Mouse (Mus musculus): ENCODE data around the gene C1ql4.
"Not testable (repeated sequence)": the region's sequence is repeated elsewhere in the genome, so short reads cannot be mapped to it uniquely, and the experiment has no call there.

Gene C1ql4

GRCm38 (mm10) chr15:99074600-99075333 lies 12.8 kb downstream of the C1ql4 start:
- DNase-seq (ENCODE audit: low spot score), result peak; percentile 99

GRCm38 (mm10) chr15:99074019-99074599 lies 13.5 kb downstream of the C1ql4 start, which contains the start of gene Troap:
TSS of gene Troap (plus strand) at chr15:99074575.
- no peak for DNase-seq (ENCODE audit: low spot score)

GRCm38 (mm10) chr15:99071988-99072387 lies 15.6 kb downstream of the C1ql4 start:
- DNase-seq (ENCODE audit: low spot score), result no peak

- no peak for DNase-seq (ENCODE audit: low spot score)
Measured at GRCm38 (mm10) chr15:99065557-99066165, 22.0 kb downstream of the C1ql4 start.

GRCm38 (mm10) chr15:99056332-99056731 lies 31.3 kb downstream of the C1ql4 start:
- DNase-seq (ENCODE audit: low spot score), result no peak

- peak; percentile 82 for DNase-seq (ENCODE audit: low spot score)
Measured at GRCm38 (mm10) chr15:99055511-99055961, 32.1 kb downstream of the C1ql4 start.

GRCm38 (mm10) chr15:99055040-99055439 lies 32.6 kb downstream of the C1ql4 start, which contains the start of gene Prph:
TSS of gene Prph (plus strand) at chr15:99055174.
- no peak for DNase-seq (ENCODE audit: low spot score)

GRCm38 (mm10) chr15:99053373-99053772 lies 34.2 kb downstream of the C1ql4 start:
- no peak for DNase-seq (ENCODE audit: low spot score)

- no peak for DNase-seq (ENCODE audit: low spot score)
Measured at GRCm38 (mm10) chr15:99049473-99050253, 38.0 kb downstream of the C1ql4 start.

- not testable (repeated sequence) for DNase-seq (ENCODE audit: low spot score)
Measured at GRCm38 (mm10) chr15:99045734-99046133, 41.9 kb downstream of the C1ql4 start.

GRCm38 (mm10) chr15:99044854-99045253 lies 42.8 kb downstream of the C1ql4 start:
- DNase-seq (ENCODE audit: low spot score), result peak; percentile 89

GRCm38 (mm10) chr15:99042334-99042733 lies 45.3 kb downstream of the C1ql4 start:
- no peak for DNase-seq (ENCODE audit: low spot score)

GRCm38 (mm10) chr15:99040920-99041856 lies 46.4 kb downstream of the C1ql4 start:
- DNase-seq (ENCODE audit: low spot score), result no peak

GRCm38 (mm10) chr15:99039996-99040919 lies 47.4 kb downstream of the C1ql4 start:
- no peak for DNase-seq (ENCODE audit: low spot score)

GRCm38 (mm10) chr15:99039306-99039705 lies 48.3 kb downstream of the C1ql4 start:
- no peak for DNase-seq (ENCODE audit: low spot score)

- DNase-seq (ENCODE audit: low spot score), result no peak
Measured at GRCm38 (mm10) chr15:99038797-99039196, 48.8 kb downstream of the C1ql4 start.

- no peak for DNase-seq (ENCODE audit: low spot score)
Measured at GRCm38 (mm10) chr15:99038025-99038424, 49.6 kb downstream of the C1ql4 start.

- DNase-seq (ENCODE audit: low spot score), result no peak
Measured at GRCm38 (mm10) chr15:99036249-99036905, 51.2 kb downstream of the C1ql4 start.

GRCm38 (mm10) chr15:99035431-99035830 lies 52.2 kb downstream of the C1ql4 start:
- DNase-seq (ENCODE audit: low spot score), result no peak
